Mouse (Mus musculus): ENCODE measurements at regions not wholly inside any gene's neighbourhood (a gene's known extent, or its start where the extent isn't known, plus 50 kb on each side); places are given as distances from the start of the nearest gene placed in this dataset.

GRCm38 (mm10) chr12:12814693-12815092 lies 127.0 kb downstream of the Mycn start:
- DNase-seq, result no peak

GRCm38 (mm10) chr12:12812873-12813272 lies 128.8 kb downstream of the Mycn start:
- DNase-seq, result no peak

- DNase-seq, result no peak
Measured at GRCm38 (mm10) chr12:12810943-12811342, 130.8 kb downstream of the Mycn start.

- DNase-seq, result peak; percentile 65 to 81
Measured at GRCm38 (mm10) chr12:12810159-12810885, 131.4 kb downstream of the Mycn start.

- DNase-seq, result no peak
Measured at GRCm38 (mm10) chr12:12808120-12808519, 133.6 kb downstream of the Mycn start.

GRCm38 (mm10) chr12:12803602-12804001 lies 138.1 kb downstream of the Mycn start:
- DNase-seq, result no peak

- DNase-seq, result no peak
Measured at GRCm38 (mm10) chr12:12802396-12802795, 139.3 kb downstream of the Mycn start.

- no peak for DNase-seq
Measured at GRCm38 (mm10) chr12:12801700-12802099, 140.0 kb downstream of the Mycn start.

- DNase-seq, result no peak
Measured at GRCm38 (mm10) chr12:12800120-12800519, 141.6 kb downstream of the Mycn start.

GRCm38 (mm10) chr12:12789052-12789451 lies 152.7 kb downstream of the Mycn start:
- DNase-seq, result no peak

GRCm38 (mm10) chr12:12788263-12788852 lies 153.4 kb downstream of the Mycn start:
- no peak for DNase-seq

- no peak for DNase-seq
Measured at GRCm38 (mm10) chr12:12787608-12788262, 154.0 kb downstream of the Mycn start.

- DNase-seq, result no peak
Measured at GRCm38 (mm10) chr12:12787161-12787560, 154.6 kb downstream of the Mycn start.

GRCm38 (mm10) chr12:12783699-12784605 lies 157.8 kb downstream of the Mycn start:
- DNase-seq, result no peak

GRCm38 (mm10) chr12:12781526-12781925 lies 160.2 kb downstream of the Mycn start:
- DNase-seq, result no peak

- DNase-seq, result no peak
Measured at GRCm38 (mm10) chr12:12778563-12779256, 163.0 kb downstream of the Mycn start.

- DNase-seq, result no peak
Measured at GRCm38 (mm10) chr12:12777422-12777821, 164.3 kb downstream of the Mycn start.

- no peak for DNase-seq
Measured at GRCm38 (mm10) chr12:12776783-12777182, 164.9 kb downstream of the Mycn start.

GRCm38 (mm10) chr12:12770970-12771369 lies 170.7 kb downstream of the Mycn start:
- DNase-seq, result no peak

- no peak for DNase-seq
Measured at GRCm38 (mm10) chr12:12766510-12767304, 175.0 kb downstream of the Mycn start.

GRCm38 (mm10) chr12:12765490-12766058 lies 176.1 kb downstream of the Mycn start:
- peak; percentile 23 to 45 for DNase-seq

Measured in kidney, postnatal 4 days (tissue).